Mouse (Mus musculus) ES-CJ7 (cell line): ENCODE results near the gene Dlg2.

ENCODE experiments used
- DNase-seq: peaks from one replicate; pipeline ENCODE4 v3.0.0; 2011; ENCODE audit warnings: low read depth, low spot score

Gene Dlg2

GRCm38 (mm10) chr7:91262031-91262951 is 785.8 kb downstream of the Dlg2 start:
- peak; percentile 11 for DNase-seq

GRCm38 (mm10) chr7:91262998-91263397 is 786.5 kb downstream of the Dlg2 start:
- DNase-seq: peak; percentile 2

- DNase-seq: peak; percentile 52
Observed at GRCm38 (mm10) chr7:91267764-91268163, 791.3 kb downstream of the Dlg2 start.

GRCm38 (mm10) chr7:91284167-91284566 is 807.7 kb downstream of the Dlg2 start:
- no peak for DNase-seq

GRCm38 (mm10) chr7:91288324-91288723 is 811.9 kb downstream of the Dlg2 start:
- no peak for DNase-seq

GRCm38 (mm10) chr7:91296127-91296526 is 819.7 kb downstream of the Dlg2 start:
- no peak for DNase-seq

- no peak for DNase-seq
Observed at GRCm38 (mm10) chr7:91311177-91311576, 834.7 kb downstream of the Dlg2 start.

- no peak for DNase-seq
Observed at GRCm38 (mm10) chr7:91345073-91345472, 868.6 kb downstream of the Dlg2 start.

GRCm38 (mm10) chr7:91369821-91370321 is 893.4 kb downstream of the Dlg2 start:
- no peak for DNase-seq

GRCm38 (mm10) chr7:91382281-91382680 is 905.8 kb downstream of the Dlg2 start:
- DNase-seq: no peak

- no peak for DNase-seq
Observed at GRCm38 (mm10) chr7:91383873-91384272, 907.4 kb downstream of the Dlg2 start.

GRCm38 (mm10) chr7:91389272-91389671 is 912.8 kb downstream of the Dlg2 start:
- DNase-seq: no peak

- peak; percentile 8 for DNase-seq
Observed at GRCm38 (mm10) chr7:91397827-91398226, 921.4 kb downstream of the Dlg2 start.

- no peak for DNase-seq
Observed at GRCm38 (mm10) chr7:91412109-91412508, 935.6 kb downstream of the Dlg2 start.

GRCm38 (mm10) chr7:91414150-91414549 is 937.7 kb downstream of the Dlg2 start:
- no peak for DNase-seq

- DNase-seq: no peak
Observed at GRCm38 (mm10) chr7:91414749-91415148, 938.3 kb downstream of the Dlg2 start.

GRCm38 (mm10) chr7:91420215-91420614 is 943.7 kb downstream of the Dlg2 start:
- no peak for DNase-seq

- no peak for DNase-seq
Observed at GRCm38 (mm10) chr7:91423784-91424183, 947.3 kb downstream of the Dlg2 start.

GRCm38 (mm10) chr7:91429712-91430275 is 953.3 kb downstream of the Dlg2 start:
- DNase-seq: no peak

- peak; percentile 34 for DNase-seq
Observed at GRCm38 (mm10) chr7:91431594-91432240, 955.2 kb downstream of the Dlg2 start.

- DNase-seq: no peak
Observed at GRCm38 (mm10) chr7:91432563-91432962, 956.1 kb downstream of the Dlg2 start.

GRCm38 (mm10) chr7:91434739-91435138 is 958.3 kb downstream of the Dlg2 start:
- no peak for DNase-seq
